Mouse (Mus musculus) C2C12 (cell line): Measurements from ENCODE around the gene Znrf3.

Source experiments
- CTCF ChIP-seq: IDR thresholded peaks from one replicate; pipeline ENCODE4 v1.5.1; 2011; ENCODE audit not compliant: control insufficient read depth, insufficient read depth, insufficient read length
- MYOD1 ChIP-seq: IDR thresholded peaks from one replicate; pipeline ENCODE4 v1.6.1; 2011; ENCODE audit warnings: low read depth; ENCODE audit not compliant: control insufficient read depth, insufficient read length

- TF ChIP-seq MYOD1 (no peak), CTCF (no peak)
These were observed 120.4 kb downstream of the Znrf3 start for GRCm38 (mm10) chr11:5324296-5324695.
